Mouse (Mus musculus) urinary bladder, adult 2 months (tissue): ENCODE measurements around the gene Acyp1. TPM values are rescaled to one million over a fixed set of nuclear protein-coding genes. Genes with fewer than 3 reads are reported as not detected.

ENCODE experiments used
- DNase-seq: peaks from one replicate; pipeline ENCODE4 v3.0.0; 2022; ENCODE audit warnings: low spot score
- polyA plus RNA-seq: library from polyadenylated mRNA; depleted of rRNA; stranded (reverse); fragments of >200 nt; gene quantifications from 2 replicates; pipeline ENCODE4 v1.2.3, GENCODE M21; 2012; rRNA removed

Acyp1 gene
- polyA plus RNA-seq = 40.4 and 47.4 TPM in 2 replicates

DNA sequence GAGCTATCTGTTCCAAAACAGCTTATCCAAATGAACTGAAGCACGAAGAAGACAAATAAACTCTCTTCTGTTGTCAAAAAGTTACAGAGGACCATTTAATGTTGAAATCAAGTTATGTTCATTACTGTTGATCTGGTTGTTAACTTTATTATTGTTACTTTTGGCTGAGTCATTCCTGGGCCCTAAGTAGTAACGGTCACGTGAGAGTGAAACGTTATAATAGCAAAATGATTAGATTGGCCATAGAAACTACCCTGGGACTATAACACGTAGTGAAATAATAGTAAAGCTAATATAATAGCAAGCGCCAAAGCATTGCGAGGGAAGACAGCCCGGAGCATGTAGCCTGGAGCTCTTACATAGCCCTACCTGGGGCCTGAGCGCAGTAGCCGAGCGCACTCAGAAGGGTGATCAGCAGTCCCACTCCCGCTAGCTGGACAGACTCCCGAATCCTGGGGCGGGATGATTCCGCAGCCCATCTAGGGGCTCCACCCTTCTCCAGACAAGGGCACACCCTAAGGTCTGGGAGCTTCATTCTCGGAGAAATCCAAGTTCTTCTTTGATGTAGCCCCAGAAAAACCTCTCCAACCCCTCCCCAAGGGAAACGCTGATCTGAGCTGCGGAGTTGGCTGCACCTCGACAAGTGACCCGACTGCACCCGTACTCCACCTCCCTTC lies at the start of gene Acyp1:
TSS of gene Acyp1 (minus strand) at position 630 of the 677 bp plus-strand sequence.
- DNase-seq = peak; percentile 41

DNA sequence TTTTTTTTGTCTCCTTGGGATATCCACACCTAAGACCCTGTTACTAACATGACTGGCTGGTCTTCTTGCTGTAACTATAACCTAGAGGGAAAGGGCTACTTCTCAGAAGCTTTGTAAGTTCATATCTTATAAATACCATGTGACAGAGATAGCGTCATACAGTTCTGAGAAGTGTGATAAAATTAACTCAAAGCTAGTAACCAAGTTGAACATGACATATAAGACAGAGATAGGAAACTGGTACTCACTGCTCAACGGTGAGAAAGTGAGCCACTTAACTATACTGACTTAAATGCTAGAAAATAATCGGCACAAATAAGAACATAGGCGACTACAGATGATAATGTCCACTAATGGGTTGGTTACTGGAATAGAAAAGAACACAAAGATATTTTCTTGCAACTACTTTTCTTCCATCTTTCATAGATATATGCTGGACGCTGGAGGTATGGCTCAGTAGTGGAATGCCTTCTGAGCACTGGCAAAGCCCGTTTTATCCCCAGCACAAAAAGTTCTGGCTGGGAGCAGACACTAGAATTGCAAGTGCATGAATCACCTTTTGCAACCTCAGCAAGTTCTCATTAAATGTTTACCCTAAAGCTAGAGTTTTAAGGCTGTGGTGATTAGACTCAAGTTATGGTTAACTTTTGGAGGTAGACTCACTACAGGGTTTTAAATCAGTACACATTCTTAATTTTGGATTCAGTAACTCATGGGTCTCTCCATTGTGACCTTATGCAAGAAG lies 49.5 kb upstream of the Acyp1 start:
- no peak for DNase-seq

DNA sequence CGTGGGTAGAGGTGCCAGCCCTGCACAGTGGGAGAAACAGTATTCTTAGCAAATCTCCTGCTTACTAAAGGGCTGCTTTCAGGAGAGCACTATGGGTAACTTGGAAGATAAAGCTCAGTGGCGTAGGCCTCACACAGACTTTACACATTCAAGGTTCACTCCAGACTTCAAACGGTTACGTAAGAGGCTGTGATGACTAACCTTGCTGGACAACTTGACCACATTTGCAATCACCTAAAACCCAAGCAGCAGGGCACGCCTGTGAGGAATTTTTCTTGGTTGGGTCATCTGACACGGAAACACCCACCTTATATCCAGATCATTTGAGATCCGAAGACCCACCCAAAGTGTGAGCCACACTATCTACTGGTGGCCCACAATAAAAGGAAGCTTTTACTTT lies 41.9 kb upstream of the Acyp1 start:
- no peak for DNase-seq

DNA sequence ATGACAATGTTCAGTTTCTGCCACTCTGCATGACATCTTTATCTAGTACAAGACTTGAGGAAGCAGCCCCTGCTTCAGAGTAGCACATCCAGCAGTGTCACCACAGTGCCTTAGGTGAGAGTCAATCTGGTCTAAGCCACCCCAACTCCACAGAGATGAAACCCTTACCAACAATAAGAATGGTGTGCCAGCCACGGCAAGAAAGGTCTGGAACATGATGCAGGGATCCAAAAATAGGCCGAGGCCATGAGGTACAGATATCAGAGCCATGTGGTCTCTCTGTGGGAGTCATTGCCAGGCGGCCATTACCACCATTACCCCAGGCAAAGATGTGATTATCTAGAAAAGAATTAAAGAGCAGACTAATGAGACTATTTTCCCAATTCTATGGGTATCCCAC lies 20.4 kb upstream of the Acyp1 start:
- no peak for DNase-seq

DNA sequence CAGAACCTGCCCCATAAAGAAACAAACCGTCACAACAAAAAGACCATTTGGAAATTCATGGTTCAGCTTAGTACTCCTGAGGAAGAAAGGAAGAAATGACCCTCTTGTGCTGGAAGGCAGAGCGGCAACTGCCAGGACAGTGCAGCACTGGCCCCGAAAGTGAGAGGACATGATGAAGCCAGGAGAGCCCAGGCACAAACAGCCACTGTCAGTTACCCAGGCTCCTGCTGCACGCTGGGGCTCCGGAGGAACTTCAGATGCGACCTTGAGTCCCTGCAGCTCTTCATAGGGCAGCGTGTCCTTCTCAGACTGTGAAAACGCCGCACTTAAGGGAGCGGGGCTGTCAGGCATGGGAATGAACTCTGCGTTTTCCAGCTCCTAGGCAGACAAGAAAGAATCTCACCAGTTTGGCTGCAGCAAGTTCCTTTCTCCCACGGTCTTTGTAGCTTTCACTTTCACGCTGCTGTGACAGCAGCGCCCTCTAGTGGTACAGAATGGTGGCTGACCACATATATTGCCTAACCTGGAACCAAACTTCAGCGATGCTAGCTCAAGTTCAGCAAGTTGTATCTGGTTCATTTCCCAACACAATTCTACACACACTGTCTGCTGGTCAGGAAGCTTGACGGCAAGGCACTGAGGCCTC lies 17.1 kb upstream of the Acyp1 start:
- DNase-seq = peak; percentile 63

DNA sequence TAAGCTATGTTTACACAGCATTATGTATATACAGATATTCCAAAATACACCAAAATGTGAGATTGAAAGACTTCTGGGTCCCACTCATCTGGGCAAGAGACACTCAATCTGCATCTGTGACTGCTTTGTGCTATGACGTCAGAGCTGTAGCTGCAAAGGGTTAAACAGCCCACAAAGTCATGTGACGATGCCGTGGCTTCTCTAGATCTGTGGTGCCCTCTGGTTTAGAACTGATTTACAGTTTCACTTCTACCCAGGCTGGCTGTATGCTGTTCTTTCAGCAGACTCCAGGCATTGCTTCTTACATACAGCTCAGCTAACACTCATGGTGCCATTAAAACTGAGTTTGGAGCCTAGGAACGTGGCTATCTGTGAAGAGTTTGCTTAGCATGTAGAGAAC lies 16.5 kb upstream of the Acyp1 start:
- no peak for DNase-seq

DNA sequence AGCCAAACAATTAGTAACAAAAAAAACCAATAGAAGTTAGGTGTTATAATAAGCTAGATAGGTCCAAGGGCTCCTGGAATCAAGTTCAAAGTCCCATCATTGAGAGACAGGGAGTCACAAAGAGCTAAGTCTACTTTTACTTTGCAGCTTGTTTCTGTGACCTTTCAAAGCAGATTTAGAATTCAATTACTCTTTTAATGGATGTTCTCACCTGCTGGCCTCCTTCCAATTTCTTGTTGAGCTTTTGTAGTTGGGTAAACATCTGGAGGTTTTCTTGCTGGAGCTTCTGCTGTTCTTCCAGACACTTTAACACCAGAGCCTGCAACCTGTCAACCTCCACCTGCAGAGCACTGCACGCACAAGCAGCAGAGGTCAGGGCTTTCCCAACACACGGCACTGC lies 15.0 kb upstream of the Acyp1 start:
- DNase-seq = no peak

DNA sequence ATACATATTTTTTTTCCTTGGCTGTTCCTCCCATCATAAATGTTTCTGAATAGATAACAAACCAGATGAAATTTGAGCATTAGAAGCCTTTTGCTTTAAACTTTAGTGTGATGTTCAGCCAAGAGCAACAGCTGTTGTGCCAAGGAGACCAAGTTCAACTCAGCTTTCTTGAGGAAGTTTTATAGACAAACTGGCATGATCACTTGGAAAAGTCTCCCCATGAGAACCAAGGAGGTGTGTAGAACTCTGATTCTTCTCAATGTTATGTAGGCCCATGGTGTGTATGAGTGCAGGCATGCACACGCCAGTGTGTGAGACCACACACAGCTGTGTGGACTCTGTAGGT lies 10.6 kb upstream of the Acyp1 start:
- no peak for DNase-seq

DNA sequence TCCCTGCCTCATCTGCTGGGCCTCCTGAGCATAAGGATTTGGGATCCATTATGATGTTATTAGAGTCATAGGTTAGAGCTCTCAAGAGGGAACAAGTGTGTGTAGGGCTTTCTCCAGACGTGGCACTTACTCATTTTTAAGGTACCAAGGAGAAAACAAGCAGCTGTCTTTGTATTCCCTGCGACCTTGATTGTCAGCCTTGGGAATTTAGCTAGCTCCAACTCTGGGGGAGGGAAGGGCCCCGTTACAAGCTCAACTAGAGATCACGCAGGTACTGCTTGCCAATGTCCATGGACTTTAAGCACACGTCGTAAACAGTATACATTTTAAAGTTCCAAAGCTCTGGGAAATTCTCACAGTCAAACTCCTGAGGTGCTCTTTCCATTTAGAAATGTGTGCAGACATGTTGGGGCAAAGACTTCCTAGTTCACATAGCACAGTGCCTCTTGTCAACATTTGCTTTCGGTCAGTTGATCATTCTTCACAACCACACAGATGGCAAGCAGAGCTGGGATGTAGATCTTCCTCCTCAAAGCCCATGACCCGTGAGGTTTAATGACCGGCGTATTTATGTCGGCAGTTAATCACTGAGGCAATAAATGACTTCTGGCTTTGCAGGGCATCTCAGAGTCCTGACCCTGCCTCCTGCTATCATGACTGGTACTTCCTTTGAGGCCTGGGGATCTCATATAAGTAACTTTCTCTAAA lies 10.0 kb upstream of the Acyp1 start:
- no peak for DNase-seq

DNA sequence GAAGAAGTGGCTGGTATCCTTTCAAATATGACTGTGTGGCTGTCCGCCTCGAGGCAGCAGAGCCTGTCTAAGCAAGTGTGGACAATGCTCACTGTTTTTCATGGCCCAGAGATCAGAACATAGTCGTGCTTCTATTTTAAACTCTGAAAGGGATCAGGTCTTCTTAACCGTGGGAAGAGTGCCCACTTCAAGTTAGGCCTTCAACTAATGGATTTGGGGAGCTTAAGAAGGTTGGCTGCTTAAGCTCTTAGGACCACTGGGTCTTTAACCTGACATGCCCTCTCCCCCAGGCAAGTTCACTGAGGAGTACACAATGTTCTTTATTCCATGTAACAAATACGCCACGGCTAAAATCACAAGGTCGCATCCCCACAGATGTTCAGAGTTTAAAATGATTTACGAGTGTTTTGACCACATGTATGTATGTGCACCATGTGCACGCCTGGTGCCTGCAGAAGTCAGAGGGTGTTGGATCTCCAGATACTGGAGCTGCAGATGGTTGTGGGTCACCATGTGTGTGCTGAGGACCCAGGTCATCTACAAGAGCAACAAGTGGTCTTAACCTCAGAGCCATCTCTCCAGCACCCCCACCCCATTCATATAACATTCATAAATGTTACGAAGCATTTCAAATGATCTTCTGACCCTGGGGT lies 9.2 kb upstream of the Acyp1 start:
- DNase-seq = no peak

DNA sequence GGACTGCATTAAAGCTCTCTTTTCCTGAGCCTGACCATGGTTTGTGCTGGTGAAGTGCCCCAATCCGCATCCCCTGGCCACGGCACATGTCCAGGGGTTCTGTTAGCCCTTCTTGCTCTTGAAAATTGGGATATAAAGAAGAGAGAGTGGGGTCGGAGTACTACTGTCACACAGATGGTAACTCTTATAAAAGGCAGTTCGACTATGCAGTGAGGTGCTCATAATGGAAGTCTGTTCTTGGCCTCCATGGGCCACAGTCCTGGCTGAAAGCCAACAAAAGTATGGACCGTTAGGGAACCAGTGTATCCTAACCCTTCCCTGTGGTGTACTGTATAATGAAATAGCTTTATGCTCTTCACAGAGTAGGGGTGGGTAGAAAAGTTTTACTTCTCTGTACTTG lies 8.7 kb upstream of the Acyp1 start:
- no peak for DNase-seq

DNA sequence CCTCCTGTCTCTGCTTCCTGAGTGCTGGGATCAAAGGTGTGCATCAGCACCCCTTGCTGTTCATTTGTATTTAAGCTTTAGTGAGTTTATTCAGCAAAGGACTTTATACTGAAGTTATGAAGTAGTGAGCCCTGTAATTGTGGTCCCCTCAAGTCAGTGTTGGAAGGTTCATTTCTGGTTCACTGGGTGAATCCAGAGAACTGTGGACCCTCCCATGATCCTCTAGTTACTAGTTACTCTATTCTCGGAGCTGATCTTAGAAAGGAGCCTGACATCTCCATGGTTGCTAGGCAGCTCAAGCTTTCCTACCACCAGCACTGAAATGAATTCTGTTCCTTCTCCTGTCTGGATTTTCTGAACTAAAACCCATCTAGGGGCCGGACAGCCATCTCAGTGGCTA lies 7.3 kb upstream of the Acyp1 start:
- no peak for DNase-seq

DNA sequence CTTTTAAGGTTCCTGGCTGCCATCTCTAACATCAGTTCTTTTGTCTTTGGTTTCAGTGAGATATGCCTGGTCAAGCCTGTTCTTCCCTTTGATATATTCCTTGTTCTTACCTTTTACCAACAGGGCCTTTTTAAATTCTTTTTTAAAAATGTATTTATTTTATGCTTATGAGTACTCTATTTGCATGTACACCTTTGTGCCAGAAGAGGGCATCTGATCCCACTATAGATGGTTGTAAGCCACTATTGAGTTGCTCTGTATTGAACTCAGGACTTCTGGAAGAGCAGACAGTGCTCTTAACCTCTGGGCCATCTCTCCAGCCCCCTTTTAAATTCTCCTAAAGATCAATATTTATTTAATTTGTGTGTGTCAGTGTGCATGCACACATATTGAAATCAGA lies 4.7 kb upstream of the Acyp1 start:
- no peak for DNase-seq

DNA sequence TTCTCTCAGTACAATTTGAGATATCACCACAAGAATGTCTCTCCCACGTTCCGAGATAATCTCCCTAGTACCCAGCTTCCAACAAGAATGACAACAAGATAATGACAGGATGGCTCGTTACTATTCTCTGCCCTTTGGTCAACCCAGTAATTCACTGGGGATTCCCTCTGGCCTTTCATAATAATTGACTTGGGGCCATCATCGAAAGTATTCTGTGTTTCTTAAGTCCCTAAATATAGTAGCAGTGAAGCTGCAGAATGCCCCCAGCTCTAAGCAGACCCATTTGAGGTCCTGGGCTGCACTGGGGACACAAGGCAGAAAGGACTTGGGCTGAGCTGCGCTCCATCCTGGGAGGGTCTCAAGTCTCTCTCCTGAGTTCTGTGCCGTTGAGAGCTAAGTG lies 4.0 kb upstream of the Acyp1 start:
- no peak for DNase-seq

DNA sequence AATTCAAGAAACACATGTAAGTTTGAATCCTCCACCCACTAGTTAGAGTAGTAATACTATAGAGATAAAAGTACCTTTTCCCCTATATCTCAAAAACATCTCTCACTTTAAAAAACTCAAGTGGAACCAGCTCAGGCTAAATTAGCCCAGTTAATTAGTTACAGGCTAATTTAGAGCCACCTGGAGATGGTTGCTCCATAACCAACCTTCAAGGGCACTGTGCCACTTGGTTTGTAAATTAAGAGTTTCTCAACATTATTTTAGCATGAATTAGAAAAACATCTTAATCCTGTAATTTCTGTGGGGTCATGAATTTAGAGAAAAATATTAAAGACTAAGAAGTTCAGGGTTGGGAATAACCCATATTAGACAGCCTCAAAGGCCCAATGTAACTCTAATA lies 3.3 kb upstream of the Acyp1 start:
- DNase-seq = no peak

DNA sequence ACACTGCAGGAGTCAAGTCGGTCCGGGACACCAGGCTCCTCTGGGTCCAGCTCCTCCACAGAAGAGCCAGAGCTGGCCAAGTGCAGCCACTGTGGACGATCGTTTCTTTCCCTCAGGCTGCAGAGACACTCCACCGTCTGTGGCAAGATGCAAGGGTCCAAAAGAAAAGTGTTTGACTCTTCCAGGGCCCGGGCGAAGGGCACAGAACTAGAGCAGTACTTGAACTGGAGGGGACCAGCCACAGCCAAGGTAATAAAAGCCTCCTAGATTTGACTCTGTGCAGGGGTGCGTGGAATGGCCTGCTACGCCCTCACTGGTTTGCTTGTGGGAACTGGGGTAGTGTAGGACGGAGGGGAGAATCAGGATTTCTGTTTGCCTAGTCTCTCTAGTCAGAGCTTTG lies 2.4 kb upstream of the Acyp1 start:
- DNase-seq = no peak

DNA sequence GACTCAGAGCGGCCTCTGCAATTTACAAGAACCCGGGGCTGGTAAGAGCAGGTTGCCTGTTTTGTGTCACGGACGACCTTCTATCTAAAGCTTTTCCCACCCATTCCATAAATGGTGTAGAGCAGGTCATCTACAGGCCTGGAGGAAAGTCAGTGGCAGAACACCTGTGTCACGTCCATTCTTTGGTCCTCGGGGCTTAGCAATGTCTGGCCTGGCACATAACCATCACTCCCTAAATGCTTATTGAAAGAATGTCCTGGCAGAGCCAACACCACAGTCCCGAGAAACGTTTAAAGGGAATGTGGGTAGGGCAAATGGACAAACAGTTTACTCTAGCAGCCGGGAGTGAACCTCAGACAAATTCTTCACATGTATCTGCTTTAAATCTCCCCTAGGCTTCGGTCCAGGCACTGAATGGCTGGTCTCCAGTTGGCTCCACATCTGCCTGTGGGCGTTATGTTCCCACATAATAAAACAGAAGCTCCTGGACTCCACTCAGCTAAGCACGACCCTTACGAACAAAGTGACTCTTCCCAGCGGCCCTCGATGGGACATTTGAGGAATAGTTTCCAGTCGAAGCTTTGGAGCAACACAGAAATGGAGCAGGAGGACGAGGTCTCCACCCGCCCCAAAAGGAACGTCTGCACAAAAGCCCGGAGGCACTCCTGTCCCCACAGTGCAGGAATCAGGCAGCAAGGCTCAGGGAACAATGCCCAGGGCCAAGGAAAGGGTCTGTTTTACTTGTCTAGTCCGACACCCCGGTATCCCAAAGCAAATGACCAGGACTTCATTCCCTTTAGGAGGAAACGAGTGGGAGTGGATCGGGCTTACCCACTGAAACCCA lies 1.1 kb upstream of the Acyp1 start:
- DNase-seq = no peak

DNA sequence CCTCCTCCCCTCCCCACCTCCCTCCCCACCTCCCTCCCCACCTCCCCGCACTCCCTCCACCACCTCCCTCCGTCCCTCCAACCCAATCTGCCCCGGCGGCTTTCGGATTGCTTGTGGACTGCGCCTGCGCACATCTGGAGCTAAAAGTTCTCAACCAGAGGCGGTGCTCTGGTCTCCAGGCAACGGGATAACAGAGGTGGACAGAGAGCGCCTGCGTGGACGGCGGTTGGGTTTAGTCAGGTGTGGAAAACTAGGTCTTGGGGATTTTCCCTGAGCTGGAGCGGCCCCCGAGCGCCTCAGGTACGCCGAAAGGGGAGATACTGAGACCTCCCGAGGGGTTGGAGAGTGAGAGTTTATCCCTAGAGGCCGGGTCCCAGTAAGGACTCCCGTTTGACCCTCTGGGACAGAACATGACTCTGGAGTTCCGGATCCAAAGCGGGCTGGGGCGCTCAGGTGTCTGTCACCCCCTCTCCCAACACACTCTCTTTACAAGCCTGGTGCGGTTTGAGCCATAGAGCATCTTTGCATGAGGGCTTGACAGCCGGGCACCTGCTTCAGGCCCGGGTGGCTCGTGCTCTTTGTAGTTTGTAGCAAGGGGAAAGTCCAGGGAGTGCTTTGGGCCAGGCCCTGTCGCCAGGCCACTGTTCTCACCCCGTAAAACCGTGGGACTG lies 383 bp upstream of the Acyp1 start, which contains the start of gene Zc2hc1c:
TSS of gene Zc2hc1c (plus strand) at position 106 of the 671 bp plus-strand sequence.
- DNase-seq = peak; percentile 67

DNA sequence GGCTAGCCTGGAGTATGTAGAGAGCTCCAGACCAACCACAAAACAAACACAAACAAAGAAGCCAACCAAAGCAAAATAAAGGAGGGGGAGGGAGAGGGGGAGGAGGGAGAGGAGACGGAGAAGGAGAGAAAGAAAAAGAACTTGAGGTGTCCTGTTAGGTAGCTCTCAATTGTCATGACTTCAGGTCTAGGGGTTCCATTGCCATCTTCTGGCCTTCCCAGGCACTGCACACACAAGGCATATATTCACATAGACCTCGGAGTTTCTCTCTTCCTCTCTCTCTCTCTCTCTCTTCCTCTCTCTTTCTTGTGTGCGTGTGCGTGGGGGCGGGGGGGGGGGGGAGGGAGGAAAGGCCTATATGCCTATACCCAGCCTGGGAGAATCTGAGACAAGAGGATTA lies 1.3 kb downstream of the Acyp1 start:
- no peak for DNase-seq

DNA sequence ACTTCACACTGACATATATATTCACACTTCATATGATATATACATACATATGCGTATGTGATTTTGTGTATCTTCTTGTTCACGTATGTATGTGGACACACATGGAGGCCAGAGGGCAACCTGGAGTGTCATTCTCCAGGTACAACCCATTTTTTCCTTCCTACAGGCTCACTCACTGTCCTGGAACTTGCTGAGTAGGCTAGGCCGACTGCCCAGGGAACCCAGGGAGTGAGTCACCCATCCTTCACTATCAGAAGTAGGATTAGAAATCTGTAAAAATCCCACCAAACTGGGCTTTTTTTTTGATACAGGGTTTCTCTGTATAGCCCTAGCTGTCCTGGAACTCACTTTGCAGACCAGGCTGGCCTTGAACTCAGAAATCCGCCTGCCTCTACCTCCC lies 3.2 kb downstream of the Acyp1 start:
- no peak for DNase-seq

DNA sequence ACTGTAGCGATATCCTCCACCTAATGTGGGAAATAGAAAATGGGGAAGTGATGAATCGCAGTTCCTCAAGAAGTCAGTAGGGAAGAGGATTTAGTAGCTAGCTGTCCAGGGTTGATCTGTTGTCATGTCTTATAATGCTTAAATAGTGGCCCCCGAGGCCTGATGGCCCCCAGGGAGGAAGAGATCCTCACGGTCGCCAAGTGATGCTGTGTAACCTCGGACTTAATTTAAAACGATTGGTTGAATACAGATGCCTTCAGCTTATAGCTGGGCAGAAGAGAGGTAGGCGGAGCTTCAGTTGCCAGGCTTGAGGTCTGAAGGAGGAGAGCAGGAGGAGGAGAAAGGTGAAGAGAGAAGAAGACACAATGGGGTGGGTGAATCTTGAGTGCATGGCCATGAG lies 3.9 kb downstream of the Acyp1 start:
- no peak for DNase-seq
